Mouse (Mus musculus) hindbrain, embryonic 15.5 days (tissue): ENCODE measurements around the gene Mvb12b. TPM values are rescaled to one million over a fixed set of nuclear protein-coding genes. Genes with fewer than 3 reads are reported as not detected.

Experiments
- ATAC-seq: fragments of 200-750 bp; cut with Nextera tagmentation; 2 replicates; pipeline ENCODE4 v1.8.0; 2017; ENCODE audit warnings: low read depth, moderate number of reproducible peaks, moderate TSS enrichment; ENCODE audit not compliant: low FRiP score
- H3K27ac ChIP-seq: fragments of 300-500 bp; sonication (generic); replicated peaks from 2 replicates; pipeline ENCODE4 v1.5.1; 2015; ENCODE audit warnings: mild to moderate bottlenecking, inconsistent platforms
- H3K27me3 ChIP-seq: fragments of 300-500 bp; sonication (generic); 2 replicates; pipeline ENCODE4 v1.6.1; 2015; ENCODE audit warnings: control low read depth, inconsistent platforms
- H3K36me3 ChIP-seq: fragments of 300-500 bp; sonication (generic); 2 replicates; pipeline ENCODE4 v1.6.1; 2015; ENCODE audit warnings: control low read depth, inconsistent platforms
- H3K4me1 ChIP-seq: fragments of 300-500 bp; sonication (generic); replicated peaks from 2 replicates; pipeline ENCODE4 v1.6.1; 2015; ENCODE audit warnings: control low read depth, inconsistent platforms
- H3K4me2 ChIP-seq: fragments of 300-500 bp; sonication (generic); 2 replicates; pipeline ENCODE4 v1.6.1; 2015; ENCODE audit warnings: moderate library complexity, mild to moderate bottlenecking, inconsistent platforms
- H3K4me3 ChIP-seq: fragments of 300-500 bp; sonication (generic); 2 replicates; pipeline ENCODE4 v1.5.1; 2015; ENCODE audit warnings: mild to moderate bottlenecking, inconsistent platforms
- H3K9ac ChIP-seq: fragments of 300-500 bp; sonication (generic); 2 replicates; pipeline ENCODE4 v1.6.1; 2015; ENCODE audit warnings: inconsistent platforms
- H3K9me3 ChIP-seq: fragments of 300-500 bp; sonication (generic); 2 replicates; pipeline ENCODE4 v1.6.1; 2016; ENCODE audit warnings: control low read depth, inconsistent platforms
- WGBS: fragments of 180-500 bp; shearing (Covaris S2); methylation state at CpG from one replicate; pipeline ENCODE4 v1.1.7; 2015; 5-methylcytosine and 5-hydroxymethylcytosine counted together
- polyA plus RNA-seq: library from polyadenylated mRNA; unstranded; fragments of >200 nt; fragmentation: Nextera tagmentation; extraction: Ambion mirVana; gene quantifications from 2 replicates; pipeline ENCODE4 v1.2.1, GENCODE M21; 2015

Gene Mvb12b
- polyA plus RNA-seq, 1 experiment from 2014 or later = 66.2 TPM

DNA sequence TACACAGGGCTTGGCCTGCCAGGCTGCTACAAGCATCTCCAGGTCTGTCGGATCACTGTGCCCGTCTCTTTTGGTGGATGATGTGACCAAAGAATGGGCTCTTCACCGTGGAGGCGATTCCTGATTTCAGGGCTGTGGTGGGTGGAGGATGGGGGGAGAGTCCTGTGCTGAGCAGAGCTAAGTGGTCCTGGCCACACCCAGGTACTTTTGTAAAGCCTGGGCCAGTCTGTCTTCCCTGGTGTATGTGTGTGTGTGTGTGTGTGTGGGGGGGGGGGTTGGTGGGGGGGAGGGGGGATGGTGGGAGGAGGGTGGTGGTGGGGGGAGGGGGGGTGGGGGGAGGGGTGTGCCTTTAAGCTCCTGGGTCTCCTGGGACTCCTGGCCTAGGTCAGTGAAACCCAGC, 174.9 kb downstream of the Mvb12b start:
- Histone ChIP-seq H3K4me2 (no peak overlapping the region), H3K4me1 (peaks cover 35% of the 10 kb centered on the region), H3K9ac (no peak overlapping the region), H3K4me3 (no peak overlapping the region), H3K36me3 (no peaks in the 10 kb centered on the region), H3K9me3 (no peaks in the 10 kb centered on the region), H3K27ac (no peak overlapping the region), H3K27me3 (peaks cover 17% of the 10 kb centered on the region; the same call in 1 of the 2 replicates)
- 21% methylated on average over 4 of the region's 4 CpGs for WGBS
- ATAC-seq = no peak

DNA sequence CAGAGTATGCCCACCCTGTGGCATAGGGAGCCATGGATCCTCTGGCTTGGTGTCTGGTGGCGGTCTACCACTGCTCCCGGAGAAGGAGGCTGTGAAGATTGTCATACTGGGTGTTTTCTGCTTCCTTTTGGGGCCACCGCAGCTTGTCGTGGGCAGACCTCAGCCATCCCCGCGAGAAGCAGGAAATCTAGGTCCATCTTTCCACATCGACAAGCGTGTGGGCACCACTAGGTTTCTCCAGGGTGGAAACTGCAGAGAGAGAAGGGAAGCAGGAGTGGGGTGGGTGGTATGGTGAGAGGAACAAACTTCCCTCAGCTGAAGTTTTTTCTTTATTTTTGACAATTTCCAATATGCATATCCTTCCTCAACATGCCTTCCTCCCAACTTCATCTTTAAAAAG, 178.9 kb downstream of the Mvb12b start:
- Histone ChIP-seq H3K4me3 (no peak overlapping the region), H3K4me1 (peaks cover 7% of the 10 kb centered on the region), H3K4me2 (no peak overlapping the region), H3K9me3 (no peaks in the 10 kb centered on the region), H3K36me3 (no peaks in the 10 kb centered on the region), H3K27ac (no peak overlapping the region), H3K27me3 (peaks cover 16% of the 10 kb centered on the region), H3K9ac (no peak overlapping the region)
- 90% methylated on average over 8 of the region's 8 CpGs for WGBS
- no peak for ATAC-seq

GRCm38 (mm10) chr2:33708096-33708495, 179.7 kb downstream of the Mvb12b start:
- WGBS = 53% methylated on average over 3 of the region's 3 CpGs
- ATAC-seq = no peak
- Histone ChIP-seq H3K4me3 (no peak overlapping the region), H3K27me3 (peaks cover 16% of the 10 kb centered on the region), H3K9ac (no peak overlapping the region), H3K36me3 (no peaks in the 10 kb centered on the region), H3K9me3 (no peaks in the 10 kb centered on the region), H3K4me1 (peaks cover under 1% of the 10 kb centered on the region; the same call in 1 of the 2 replicates), H3K27ac (no peak overlapping the region), H3K4me2 (no peak overlapping the region)

GRCm38 (mm10) chr2:33706403-33706802, 181.3 kb downstream of the Mvb12b start:
- Histone ChIP-seq H3K36me3 (no peaks in the 10 kb centered on the region), H3K4me3 (no peak overlapping the region), H3K4me2 (no peak overlapping the region), H3K27me3 (peaks cover 11% of the 10 kb centered on the region), H3K27ac (no peak overlapping the region), H3K9me3 (no peaks in the 10 kb centered on the region), H3K9ac (no peak overlapping the region), H3K4me1 (peaks cover 5% of the 10 kb centered on the region)
- no peak for ATAC-seq
- 75% methylated on average over 9 of the region's 9 CpGs for WGBS

GRCm38 (mm10) chr2:33705687-33706320, 181.9 kb downstream of the Mvb12b start:
- no peak overlapping the region for H3K4me2 ChIP-seq

GRCm38 (mm10) chr2:33703286-33703685, 184.5 kb downstream of the Mvb12b start:
- Histone ChIP-seq H3K27me3 (peaks cover 9% of the 10 kb centered on the region), H3K4me1 (peaks cover 16% of the 10 kb centered on the region), H3K9ac (no peak overlapping the region), H3K4me3 (no peak overlapping the region), H3K4me2 (no peak overlapping the region), H3K27ac (no peak overlapping the region), H3K9me3 (no peaks in the 10 kb centered on the region), H3K36me3 (no peaks in the 10 kb centered on the region)
- ATAC-seq = no peak
- 67% methylated on average over 5 of the region's 5 CpGs for WGBS

More at GRCm38 (mm10) chr2:33705687-33706320, 181.9 kb downstream of the Mvb12b start:
- ATAC-seq = no peak
- WGBS = 45% methylated on average over 16 of the region's 16 CpGs
- peaks cover 11% of the 10 kb centered on the region for H3K27me3 ChIP-seq
- peaks cover 11% of the 10 kb centered on the region for H3K4me1 ChIP-seq
- H3K9me3 ChIP-seq = no peaks in the 10 kb centered on the region
- no peak overlapping the region for H3K9ac ChIP-seq
- H3K27ac ChIP-seq = no peak overlapping the region
- no peaks in the 10 kb centered on the region for H3K36me3 ChIP-seq
- no peak overlapping the region for H3K4me3 ChIP-seq

DNA sequence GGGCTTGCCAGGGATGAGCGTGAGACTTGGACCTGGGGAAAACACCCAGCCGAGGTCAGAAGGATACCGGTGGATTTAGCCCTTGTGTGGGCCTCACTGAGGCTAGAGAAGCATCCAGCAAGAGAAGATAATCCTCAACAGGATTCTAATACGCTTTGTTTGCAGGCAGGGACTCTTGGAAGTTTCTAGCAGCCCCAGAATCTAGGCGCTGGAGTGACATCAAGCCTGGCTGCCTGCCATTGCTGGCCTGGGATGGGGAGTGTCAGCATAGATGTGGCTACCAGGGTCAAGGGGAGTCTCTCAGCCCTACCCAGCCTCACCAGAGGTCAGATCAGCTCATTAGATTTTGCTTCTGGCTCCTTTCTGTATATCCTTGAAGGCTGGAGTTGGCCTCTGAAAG, 185.0 kb downstream of the Mvb12b start:
- ATAC-seq = no peak
- 80% methylated on average over 5 of the region's 5 CpGs for WGBS
- Histone ChIP-seq H3K4me1 (peaks cover 16% of the 10 kb centered on the region), H3K27me3 (peaks cover 5% of the 10 kb centered on the region; the same call in 1 of the 2 replicates), H3K27ac (no peak overlapping the region), H3K9me3 (no peaks in the 10 kb centered on the region), H3K4me3 (no peak overlapping the region), H3K9ac (no peak overlapping the region), H3K36me3 (no peaks in the 10 kb centered on the region), H3K4me2 (no peak overlapping the region)

- no peak for ATAC-seq
- Histone ChIP-seq H3K4me2 (no peak overlapping the region), H3K36me3 (no peaks in the 10 kb centered on the region), H3K9ac (no peak overlapping the region), H3K9me3 (no peaks in the 10 kb centered on the region), H3K4me3 (no peak overlapping the region), H3K4me1 (peaks cover 16% of the 10 kb centered on the region), H3K27ac (no peak overlapping the region), H3K27me3 (no peaks in the 10 kb centered on the region)
- 55% methylated on average over 7 of the region's 7 CpGs for WGBS
Measured at GRCm38 (mm10) chr2:33701446-33701815, 186.3 kb downstream of the Mvb12b start.

DNA sequence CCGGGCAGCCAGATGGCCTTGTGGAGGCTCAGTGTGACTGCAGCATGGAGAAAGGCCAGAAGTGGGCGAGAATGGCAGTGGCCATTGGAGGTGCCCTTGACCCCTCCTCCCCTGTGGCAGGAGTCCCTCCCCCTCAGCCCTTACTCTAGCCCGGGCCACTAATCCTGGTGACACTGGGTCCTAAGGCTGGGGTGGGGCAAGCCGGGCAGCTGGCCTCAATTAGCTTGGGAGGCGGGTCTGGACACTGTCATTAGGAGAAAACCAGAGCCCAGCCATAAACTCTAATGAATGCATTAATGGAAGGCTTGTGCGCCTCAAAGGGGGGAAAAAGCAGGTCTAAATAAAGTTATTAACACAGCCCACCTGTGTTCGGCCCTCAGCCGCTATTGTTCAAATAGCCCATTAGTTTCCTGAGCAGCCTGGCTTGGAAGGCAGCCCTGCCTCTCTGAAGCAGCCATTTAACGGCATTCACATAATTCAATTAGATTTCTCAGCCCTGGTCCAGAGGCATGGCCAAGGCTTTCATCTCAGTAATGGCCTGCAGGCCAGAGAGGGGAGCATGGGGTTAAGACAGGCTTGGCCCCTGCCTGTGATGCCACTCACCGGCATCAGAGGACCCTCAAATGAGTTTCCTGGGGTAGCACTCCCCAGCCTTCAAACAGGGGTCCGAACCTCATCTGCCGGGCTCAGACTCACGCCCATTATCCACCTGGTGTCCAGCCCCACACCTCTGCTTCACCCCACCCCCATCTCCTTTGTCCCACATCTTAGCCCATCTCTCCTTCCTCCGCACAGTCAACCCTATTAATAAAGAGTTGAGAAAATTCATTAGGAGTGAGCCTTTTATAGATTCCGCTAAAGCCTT, 186.9 kb downstream of the Mvb12b start:
- no peak overlapping the region for H3K4me3 ChIP-seq
- no peaks in the 10 kb centered on the region for H3K27me3 ChIP-seq
- 47% methylated on average over 15 of the region's 15 CpGs for WGBS
- no peak overlapping the region for H3K4me2 ChIP-seq
- no peaks in the 10 kb centered on the region for H3K9me3 ChIP-seq
- no peak; the same call in 1 of the 2 replicates for ATAC-seq
- H3K4me1 ChIP-seq = peaks cover 16% of the 10 kb centered on the region
- H3K9ac ChIP-seq = no peak overlapping the region
- H3K27ac ChIP-seq = no peak overlapping the region
- no peaks in the 10 kb centered on the region for H3K36me3 ChIP-seq

GRCm38 (mm10) chr2:33698898-33699297, 188.8 kb downstream of the Mvb12b start:
- Histone ChIP-seq H3K9me3 (no peaks in the 10 kb centered on the region), H3K4me3 (no peak overlapping the region), H3K27me3 (no peaks in the 10 kb centered on the region), H3K36me3 (no peaks in the 10 kb centered on the region), H3K9ac (no peak overlapping the region), H3K4me2 (no peak overlapping the region), H3K27ac (no peak overlapping the region), H3K4me1 (peaks cover 16% of the 10 kb centered on the region)
- no peak for ATAC-seq
- WGBS = 65% methylated on average over 3 of the region's 3 CpGs

GRCm38 (mm10) chr2:33696428-33696827, 191.3 kb downstream of the Mvb12b start:
- no peak for ATAC-seq
- H3K4me2 ChIP-seq = no peak overlapping the region
- no peak overlapping the region for H3K27ac ChIP-seq
- H3K27me3 ChIP-seq = no peaks in the 10 kb centered on the region
- H3K9ac ChIP-seq = no peak overlapping the region
- H3K36me3 ChIP-seq = no peaks in the 10 kb centered on the region
- no peak overlapping the region for H3K4me3 ChIP-seq
- WGBS = 67% methylated on average over 3 of the region's 3 CpGs
- H3K4me1 ChIP-seq = peaks cover 11% of the 10 kb centered on the region
- H3K9me3 ChIP-seq = no peaks in the 10 kb centered on the region

DNA sequence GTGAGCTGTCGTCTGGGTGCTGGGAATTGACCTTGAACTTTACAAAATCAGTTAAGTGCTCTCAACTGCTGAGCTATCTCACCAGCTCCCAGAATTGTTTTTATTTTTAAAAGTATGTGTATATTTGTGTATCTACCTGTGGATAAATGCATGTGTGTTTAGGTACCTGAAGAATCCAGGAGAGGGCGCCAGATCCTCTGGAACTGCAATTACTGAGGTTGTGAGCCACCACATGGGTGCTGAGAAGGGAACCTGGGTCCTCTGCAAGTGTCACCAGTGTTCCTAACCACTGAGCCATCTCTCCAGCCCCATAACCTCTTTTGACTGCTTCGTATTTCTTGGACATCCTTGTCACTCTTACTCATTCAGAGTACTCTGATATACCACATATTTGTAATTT, 193.8 kb downstream of the Mvb12b start:
- Histone ChIP-seq H3K4me1 (peaks cover 11% of the 10 kb centered on the region), H3K4me2 (no peak overlapping the region), H3K4me3 (no peak overlapping the region), H3K27me3 (no peaks in the 10 kb centered on the region), H3K9me3 (no peaks in the 10 kb centered on the region), H3K27ac (no peak overlapping the region), H3K9ac (no peak overlapping the region), H3K36me3 (no peaks in the 10 kb centered on the region)
- 63% methylated on average over 3 of the region's 3 CpGs for WGBS
- ATAC-seq = no peak
